Mouse (Mus musculus): ENCODE data around the gene Cct8l1.

DNA sequence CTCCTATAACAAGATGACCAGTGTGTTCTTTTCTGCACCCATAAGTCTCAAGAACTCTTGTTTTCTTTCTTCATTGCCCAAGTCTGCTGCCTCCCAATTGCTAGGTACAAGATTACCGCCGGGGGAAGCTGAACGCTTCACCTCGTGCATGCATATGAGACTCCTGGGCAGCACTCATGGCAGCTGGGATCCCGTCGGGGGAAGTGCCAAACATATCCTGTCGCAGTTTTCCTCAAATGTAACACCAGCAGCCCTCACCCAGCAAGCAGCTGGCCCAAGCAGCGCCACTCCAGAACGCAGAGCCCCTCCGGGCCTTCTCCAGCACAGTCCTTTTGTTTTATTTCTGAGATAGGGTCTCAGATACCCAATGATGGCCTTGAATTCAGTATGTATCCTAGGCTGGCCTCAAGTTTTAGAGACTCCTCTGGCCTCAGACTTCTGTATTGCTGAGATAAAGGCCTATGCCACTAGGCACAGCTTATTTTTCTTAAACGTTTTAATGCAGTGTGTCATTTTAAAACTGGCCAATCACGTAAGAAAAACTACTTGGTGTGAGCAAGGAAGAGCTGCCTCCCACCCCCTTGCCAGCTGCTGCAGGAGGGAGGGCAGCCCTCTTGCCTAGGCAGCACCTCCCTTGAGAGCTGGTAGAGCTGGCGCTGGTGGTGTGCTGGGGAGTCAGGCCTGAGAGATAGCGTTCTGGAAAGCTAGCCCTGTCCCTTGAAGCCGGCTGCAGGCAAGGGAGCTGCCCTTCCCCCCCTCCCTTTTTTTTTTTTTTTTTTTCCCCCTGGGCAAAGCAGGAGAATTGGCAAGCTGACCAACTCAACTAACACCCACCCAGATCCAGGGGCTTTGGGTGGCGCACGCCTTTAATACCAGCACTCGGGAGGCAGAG lies 16.6 kb downstream of the Cct8l1 start:
- TF ChIP-seq CTCF (IDR thresholded peaks at IDR 0.05; ENCODE audit: extremely low read depth, insufficient read depth, low read length) (no peak), POLR2A (IDR thresholded peaks at IDR 0.05; ENCODE audit: extremely low read depth, insufficient read depth, low read length) (no peak)

Data from cortical plate, adult 2 months (tissue).